Comparison of ENCODE assay signal across 19 mouse cellular contexts in genomic region chr9:45774088-45774487, GRCm38 (mm10). TPM values are rescaled to one million over a fixed set of nuclear protein-coding genes. Genes with fewer than 3 reads are reported as not detected.
DNase-seq lines count a peak whose midpoint lies in the region; ATAC-seq and TF ChIP-seq lines count a peak whose summit lies in the region.
"Had no signal": no experiment of that assay in that cellular context is flagged by ENCODE, and none has a peak within 500 bp of the region (broad histone marks: within the 10 kb centered on the region; RNA-seq: fewer than 3 reads in every experiment).

No protein-coding gene starts in this region.

- peak; percentile 14 for DNase-seq in embryo, embryonic 10 days (ENCODE audit: low spot score)
- no peak for DNase-seq in embryo, embryonic 9.5 days (ENCODE audit: extremely low spot score)
- DNase-seq in liver, embryonic 14.5 days (ENCODE audit: low read depth in 3 of 3, low spot score in 3 of 3) = no peak
- no peak for DNase-seq in liver
- no peak for DNase-seq in spleen, postnatal 14 days (ENCODE audit: low spot score in 2 of 2)
- DNase-seq: adrenal gland, adult 8-10 months; B cell, adult 2 months; cerebellum, adult 18-20 months; forebrain, postnatal 0 days; heart, adult 18-20 months; heart, postnatal 4 days; lung, adult 18-20 months; right cerebral cortex, postnatal 25 days; thymus, postnatal 4 days had no signal

- no peaks in the 10 kb centered on the region for H3K27me3 ChIP-seq in liver, embryonic 14.5 days (ENCODE audit: control insufficient read depth, insufficient read depth, low read length)
- no peaks in the 10 kb centered on the region for H3K27me3 ChIP-seq in ES-Bruce4 (ENCODE audit: control insufficient read depth, insufficient read depth, low read length, poor library complexity, severe bottlenecking)
- H3K27me3 ChIP-seq: limb, embryonic 12.5 days; neural tube, embryonic 13.5 days had no signal

- no peak for TF ChIP-seq EP300 in liver, embryonic 14.5 days (IDR thresholded peaks at IDR 0.05; ENCODE audit: low read depth)
- TF ChIP-seq EP300 in ES-Bruce4 (IDR thresholded peaks at IDR 0.05; ENCODE audit: insufficient read depth, low read depth, low read length) = no peak

- ATAC-seq in liver, embryonic 14.5 days (ENCODE audit: insufficient read depth) = no peak
- ATAC-seq in megakaryocyte-erythroid progenitor cell, adult 5-6 weeks (replicated peaks; ENCODE audit: low FRiP score, low TSS enrichment, poor library complexity, severe bottlenecking) = 0 out of 2 replicates have a peak, but pooled peaks have one; percentile 46
- ATAC-seq in megakaryocyte, adult 5-6 weeks (ENCODE audit: poor library complexity, severe bottlenecking) = no peak
- ATAC-seq: forebrain, postnatal 0 days had no signal

- H3K4me3 ChIP-seq in liver, embryonic 14.5 days (ENCODE audit: insufficient read depth in 1 of 2, low read depth in 2 of 2, low read length in 2 of 2) = no peak overlapping the region
- no peak overlapping the region for H3K4me3 ChIP-seq in ES-Bruce4 (ENCODE audit: low read depth, low read length)
- H3K4me3 ChIP-seq: limb, embryonic 12.5 days; neural tube, embryonic 13.5 days had no signal

- no peak overlapping the region for H3K4me2 ChIP-seq in liver, embryonic 14.5 days (ENCODE audit: low read depth)
- H3K4me2 ChIP-seq: limb, embryonic 12.5 days; neural tube, embryonic 13.5 days had no signal

- TF ChIP-seq CTCF in liver, embryonic 14.5 days (IDR thresholded peaks at IDR 0.05; ENCODE audit: low read depth) = peak; percentile 41
- TF ChIP-seq CTCF in ES-Bruce4 (IDR thresholded peaks at IDR 0.05; ENCODE audit: low read depth, low read length) = peak; percentile 20

- no peaks in the 10 kb centered on the region for H3K9me3 ChIP-seq in liver, embryonic 14.5 days (ENCODE audit: control insufficient read depth, low read length)
- no peaks in the 10 kb centered on the region for H3K9me3 ChIP-seq in ES-Bruce4 (replicated peaks; ENCODE audit: control insufficient read depth, insufficient read depth, low read length, poor library complexity, severe bottlenecking)
- H3K9me3 ChIP-seq: limb, embryonic 12.5 days; neural tube, embryonic 13.5 days had no signal

- no peak overlapping the region for H3K9ac ChIP-seq in liver, embryonic 14.5 days (replicated peaks)
- no peak overlapping the region for H3K9ac ChIP-seq in ES-Bruce4 (ENCODE audit: low read depth, poor library complexity, severe bottlenecking)
- H3K9ac ChIP-seq: forebrain, postnatal 0 days; limb, embryonic 12.5 days; neural tube, embryonic 13.5 days had no signal

- 69% methylated on average over 6 of the region's 6 CpGs for WGBS in liver, embryonic 14.5 days (ENCODE audit: insufficient replicate concordance)

- no peak overlapping the region for H3K27ac ChIP-seq in liver, embryonic 14.5 days
- H3K27ac ChIP-seq in ES-Bruce4 (ENCODE audit: insufficient read depth, low read length) = no peak overlapping the region
- H3K27ac ChIP-seq: limb, embryonic 12.5 days; neural tube, embryonic 13.5 days had no signal

- no peaks in the 10 kb centered on the region for H3K4me1 ChIP-seq in liver, embryonic 14.5 days (replicated peaks; ENCODE audit: control insufficient read depth in 2 of 2, insufficient read depth in 2 of 2, low read length in 1 of 2)
- no peaks in the 10 kb centered on the region for H3K4me1 ChIP-seq in ES-Bruce4 (ENCODE audit: control insufficient read depth, insufficient read depth, low read length)
- H3K4me1 ChIP-seq: limb, embryonic 12.5 days; neural tube, embryonic 13.5 days had no signal

- H3K36me3 ChIP-seq in liver, embryonic 14.5 days (replicated peaks; ENCODE audit: control insufficient read depth, insufficient read depth, low read depth) = no peaks in the 10 kb centered on the region; the same call in 1 of the 2 replicates
- H3K36me3 ChIP-seq in ES-Bruce4 (ENCODE audit: control insufficient read depth, insufficient read depth, low read length, poor library complexity, severe bottlenecking) = peaks cover 3% of the 10 kb centered on the region

- no peak for TF ChIP-seq POLR2A in ES-Bruce4 (IDR thresholded peaks at IDR 0.05; ENCODE audit: insufficient read depth, low read length)

RNA-seq across cellular contexts. Expression of gene Cep164, which starts 54.4 kb away (rescaled TPM):
- 4.9 and 5.7 TPM in 2 replicates for polyA plus RNA-seq in liver, embryonic 14.5 days (2012; rRNA removed)
- 3.7 and 4.0 TPM in 2 replicates for polyA plus RNA-seq in liver, embryonic 14.5 days (2014; fragmentation: Nextera tagmentation; extraction: Ambion mirVana)
- 32.5 and 33.4 TPM in 2 replicates for polyA plus RNA-seq in ES-Bruce4 (2011; ENCODE audit: insufficient read depth, insufficient read length, low read depth, missing spikeins)
- 15.8 and 30.3 TPM in 2 replicates for total RNA-seq in megakaryocyte-erythroid progenitor cell, adult 5-6 weeks (2014; fragmentation: Nextera tagmentation)
- total RNA-seq in megakaryocyte-erythroid progenitor cell, adult 5-6 weeks (2017) = 10.6 and 11.1 TPM in 2 replicates
- total RNA-seq in megakaryocyte, adult 5-6 weeks (2015) = 11.1 and 11.9 TPM in 2 replicates
- total RNA-seq in megakaryocyte, adult 5-6 weeks (2017) = 9.8 and 16.3 TPM in 2 replicates
